Mouse (Mus musculus) retina, adult 2 months (tissue): Measurements from ENCODE around the gene Vrk2.

Experiments
- DNase-seq: peaks from one replicate; pipeline ENCODE4 v3.0.0-alpha.2; 2012; ENCODE audit warnings: low read depth, low spot score

Gene Vrk2

DNA sequence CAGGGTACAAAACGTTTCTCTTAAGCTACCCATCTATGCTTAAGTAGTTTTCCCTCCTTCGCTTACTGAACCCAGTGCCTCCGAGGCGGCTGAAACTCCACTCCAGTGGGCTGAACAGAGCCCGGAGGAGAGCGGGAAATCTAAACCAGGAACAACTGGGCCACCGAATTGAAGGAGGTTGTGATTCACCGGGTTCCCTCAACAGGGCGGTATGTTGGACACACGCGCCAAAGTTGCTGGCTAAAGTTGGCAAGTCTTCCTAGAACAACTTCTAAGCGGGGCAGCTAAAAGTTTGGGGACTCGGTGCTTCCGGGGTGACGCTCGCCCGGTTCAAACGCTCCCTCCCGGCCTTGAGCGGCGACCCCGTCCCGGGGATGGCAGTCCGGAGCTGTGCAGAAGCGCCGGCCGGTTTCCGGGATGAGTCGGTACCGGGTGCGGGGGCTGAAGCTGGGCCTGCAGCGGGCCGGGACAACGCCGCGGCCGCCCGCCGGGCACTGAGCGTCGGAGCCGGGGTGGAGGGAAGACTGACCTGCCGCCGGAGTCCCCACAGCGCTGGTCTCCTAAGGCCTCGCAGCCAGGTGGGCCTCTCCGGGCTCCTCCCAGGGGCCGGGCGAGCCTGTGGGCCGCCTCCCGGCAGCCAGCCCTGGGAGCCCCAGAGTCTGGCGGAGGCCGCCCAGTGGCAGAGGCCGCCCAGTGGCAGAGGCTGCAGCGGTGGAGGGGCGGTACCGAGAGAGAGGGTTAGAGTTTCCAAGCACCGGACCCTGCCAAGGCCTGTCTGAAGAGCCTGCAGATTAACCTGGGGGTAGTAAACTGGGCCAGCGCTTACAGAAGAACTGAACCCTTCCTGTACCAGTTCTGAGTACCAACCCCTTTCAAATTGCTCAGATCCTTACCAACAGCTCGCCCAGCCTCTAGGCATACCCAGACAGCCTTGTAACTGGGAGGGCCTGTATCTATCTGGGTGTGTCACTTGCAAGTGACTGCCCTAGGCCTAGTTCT is at the start of gene Vrk2, which contains the start of gene Gm6899:
Gene Vrk2, minus strand, starts transcription at position 939 of the 999 bp plus-strand sequence.
Gene Gm6899, plus strand, starts transcription at position 181 of the 999 bp plus-strand sequence.
- no peak for DNase-seq

DNA sequence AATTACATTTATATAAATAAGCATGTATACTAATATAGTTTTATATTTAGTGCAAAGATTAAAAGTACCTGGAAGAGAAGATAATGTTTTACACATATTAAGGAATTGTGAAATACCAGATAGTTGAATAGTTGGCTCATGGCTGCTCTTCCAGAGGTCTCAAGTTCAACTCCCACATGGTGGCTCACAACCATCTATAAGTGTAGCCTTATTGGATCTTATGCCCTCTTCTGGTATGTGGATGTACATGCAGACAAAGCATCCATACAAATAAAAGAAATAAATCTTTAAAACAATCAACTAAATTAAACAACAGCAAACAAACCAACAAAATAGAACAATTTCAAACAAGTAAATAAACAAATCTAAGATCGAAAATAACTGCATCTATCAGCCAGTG is 48.3 kb upstream of the Vrk2 start:
- DNase-seq: no peak

DNA sequence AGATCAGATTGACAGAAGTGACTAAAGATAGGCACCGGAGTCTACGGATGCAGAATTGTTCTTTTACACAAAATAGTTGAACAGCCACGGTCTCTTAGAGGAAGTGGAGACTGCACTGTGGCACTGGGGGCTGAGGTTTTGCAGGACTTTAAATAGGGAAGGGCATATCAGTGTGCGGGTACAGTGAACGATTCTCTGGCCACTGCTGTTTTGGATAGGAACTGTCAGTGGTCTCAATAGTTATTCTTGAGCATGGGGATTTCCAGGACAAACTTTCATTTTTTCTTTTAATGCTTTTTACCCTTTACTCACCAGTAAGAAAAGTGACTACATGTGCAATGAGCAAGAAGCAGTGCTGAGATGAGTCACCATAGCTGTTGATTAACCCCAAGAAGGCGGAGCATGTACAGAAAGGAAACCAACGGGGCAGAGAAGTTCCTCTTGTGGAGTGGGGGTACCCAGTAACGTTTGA is 46.6 kb upstream of the Vrk2 start:
- DNase-seq: no peak

DNA sequence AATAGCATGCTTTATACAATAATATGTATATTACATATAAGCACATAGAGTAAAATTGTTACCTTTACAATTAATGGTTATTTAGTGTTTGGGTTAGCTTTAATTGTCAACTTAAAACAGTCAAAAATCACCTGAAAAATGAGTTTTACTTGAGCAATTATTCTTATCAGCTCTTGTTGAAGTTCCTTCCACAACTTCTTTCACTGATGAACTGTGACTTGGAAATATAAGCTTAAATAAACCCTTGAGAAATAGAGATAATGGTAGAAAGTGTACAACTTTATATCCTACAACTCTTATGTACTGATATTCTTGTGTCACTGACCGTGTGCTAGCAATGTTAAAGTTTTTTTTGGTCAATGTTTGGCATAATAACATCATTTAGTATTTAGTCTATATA is 42.4 kb upstream of the Vrk2 start:
- DNase-seq: no peak

DNA sequence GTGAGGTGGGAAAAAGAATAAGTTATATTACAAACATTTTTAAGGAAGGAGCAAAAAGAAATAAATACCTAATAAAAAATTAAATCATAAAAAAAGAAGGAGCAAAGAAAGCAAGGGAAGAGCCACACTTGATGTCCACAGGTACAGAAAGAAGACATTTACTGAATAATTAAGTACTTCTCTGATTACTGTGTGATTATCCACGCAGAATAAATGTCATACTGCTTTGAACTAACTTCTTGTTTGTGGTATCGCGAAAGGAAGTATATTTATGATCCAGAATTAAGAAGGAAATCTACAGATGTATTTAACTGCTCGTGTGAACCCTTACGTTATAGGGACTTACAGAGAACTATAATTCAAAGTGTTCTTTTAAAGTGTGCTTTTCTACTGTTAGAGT is 28.9 kb upstream of the Vrk2 start:
- DNase-seq: no peak

DNA sequence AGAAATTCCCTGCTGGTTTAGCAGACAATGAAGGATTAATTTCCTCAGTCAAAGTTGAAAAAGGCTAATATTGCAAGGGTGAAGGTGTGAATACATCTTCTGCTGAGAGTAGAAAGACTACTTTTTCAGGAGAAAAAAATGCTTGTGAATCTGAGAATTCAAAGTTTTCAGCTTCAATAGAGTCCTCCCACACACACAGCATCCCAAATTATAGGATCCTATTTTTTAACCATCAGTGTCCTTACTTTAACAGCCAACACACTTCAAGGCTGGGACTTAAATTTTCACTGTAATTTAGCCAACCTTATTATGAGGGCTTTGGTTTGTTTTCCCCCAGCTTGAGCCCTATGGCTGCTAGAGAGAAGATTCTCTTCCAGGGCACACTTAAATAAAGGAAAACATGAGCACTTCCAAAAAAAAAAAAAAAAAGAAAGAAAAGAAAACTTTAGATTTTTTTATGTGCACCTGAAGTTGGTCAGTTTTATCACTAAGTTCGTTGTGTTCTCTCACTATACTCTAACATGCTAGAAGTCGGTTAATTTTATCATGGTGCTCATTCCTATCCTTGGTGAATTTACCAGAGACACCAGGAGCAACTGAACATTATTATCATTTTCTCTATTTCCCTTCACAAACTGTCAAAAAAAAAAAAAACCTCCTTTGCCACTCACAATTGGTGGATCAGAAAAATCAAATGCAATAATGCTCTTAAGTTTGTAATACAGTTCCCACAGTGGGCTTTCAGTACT is 24.9 kb upstream of the Vrk2 start:
- no peak for DNase-seq

DNA sequence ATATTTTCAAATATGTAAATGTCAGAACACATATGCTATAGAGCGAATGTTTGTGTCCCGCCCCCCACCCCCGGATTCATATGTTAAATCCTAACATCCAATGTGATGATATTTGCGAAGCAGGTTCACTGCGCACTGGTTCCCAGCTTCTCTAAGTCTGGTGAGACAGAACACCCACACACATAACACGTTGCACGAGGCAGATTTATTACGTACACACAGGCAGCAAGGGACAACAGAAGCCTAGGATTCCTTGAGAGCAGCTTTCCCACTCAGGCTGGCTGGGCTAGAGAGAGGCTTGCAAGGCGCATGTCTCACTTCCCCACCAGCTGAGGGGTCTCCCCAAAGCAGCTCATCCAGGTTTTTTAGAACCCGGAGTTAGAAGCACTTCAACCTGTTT is 15.0 kb upstream of the Vrk2 start:
- DNase-seq: no peak

DNA sequence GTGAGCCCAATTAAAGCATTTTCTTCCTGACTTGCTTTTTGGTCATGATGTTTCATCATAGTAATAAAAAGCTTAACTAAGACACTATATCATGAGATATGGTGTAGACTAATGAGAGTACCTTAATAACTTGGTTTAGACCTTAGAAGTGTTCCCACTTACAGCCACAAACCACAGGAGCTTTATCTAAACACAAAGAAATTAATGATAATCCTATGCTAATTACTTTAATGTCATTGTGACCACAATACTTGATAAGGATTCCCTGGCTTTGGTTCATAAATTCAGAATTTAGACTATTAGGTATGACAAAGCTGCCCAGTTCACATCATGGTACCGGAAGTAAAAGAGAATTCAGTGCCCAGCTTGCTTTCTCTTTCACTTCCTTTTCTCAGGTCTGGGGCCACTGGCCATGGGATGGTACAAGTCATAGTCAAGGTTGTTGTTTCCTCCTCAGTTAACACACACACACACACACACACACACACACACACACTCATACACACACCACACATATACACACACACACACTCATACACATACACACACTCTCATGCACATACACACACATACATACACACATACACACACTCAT is 10.4 kb upstream of the Vrk2 start:
- DNase-seq: no peak

DNA sequence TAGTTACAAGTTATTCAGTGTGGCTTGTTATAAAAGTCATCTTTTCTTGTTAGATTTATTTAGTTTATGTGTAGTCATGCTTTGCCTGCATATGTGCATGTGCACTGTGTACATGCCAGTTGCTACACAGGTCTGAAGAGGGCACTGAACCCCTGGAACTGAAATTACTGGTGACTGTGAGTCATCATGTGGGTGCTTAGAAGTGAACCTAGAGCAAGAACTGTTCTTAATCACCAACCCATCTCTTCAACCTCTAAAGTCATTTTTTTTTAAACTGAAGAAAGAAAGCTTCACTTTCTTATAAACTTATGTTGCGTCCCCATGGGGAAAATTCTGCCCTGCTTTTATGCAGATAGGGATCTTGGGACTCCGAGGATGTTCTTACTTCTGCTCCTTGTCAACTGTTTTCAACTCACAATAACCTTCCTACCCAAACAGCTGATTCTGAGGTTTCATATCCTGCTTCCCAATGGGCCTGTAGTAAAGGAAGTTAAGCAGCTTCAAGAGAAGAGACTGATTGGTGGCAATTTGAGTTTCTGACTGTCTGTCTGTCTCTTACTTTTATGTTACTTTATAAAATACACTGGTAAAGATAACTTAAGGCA is 7.9 kb upstream of the Vrk2 start:
- no peak for DNase-seq

DNA sequence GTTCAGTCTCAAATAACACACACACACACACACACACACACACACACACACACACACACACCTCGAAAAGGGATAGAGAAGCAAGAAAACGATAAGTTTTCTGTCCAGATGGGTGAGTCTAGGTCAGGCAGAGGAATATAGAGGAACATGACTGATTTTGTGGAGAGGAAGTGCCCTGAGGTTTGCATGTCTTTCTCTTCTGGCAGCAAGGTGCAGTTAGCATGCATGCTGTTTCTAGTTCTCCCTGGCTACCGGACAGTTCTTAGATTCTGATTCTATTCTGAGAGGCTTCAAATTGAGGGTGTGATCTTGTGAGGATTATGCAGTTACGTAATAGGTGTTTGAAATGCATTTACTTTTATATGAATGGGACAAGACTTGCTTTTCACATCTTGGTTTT is 6.9 kb upstream of the Vrk2 start:
- no peak for DNase-seq

DNA sequence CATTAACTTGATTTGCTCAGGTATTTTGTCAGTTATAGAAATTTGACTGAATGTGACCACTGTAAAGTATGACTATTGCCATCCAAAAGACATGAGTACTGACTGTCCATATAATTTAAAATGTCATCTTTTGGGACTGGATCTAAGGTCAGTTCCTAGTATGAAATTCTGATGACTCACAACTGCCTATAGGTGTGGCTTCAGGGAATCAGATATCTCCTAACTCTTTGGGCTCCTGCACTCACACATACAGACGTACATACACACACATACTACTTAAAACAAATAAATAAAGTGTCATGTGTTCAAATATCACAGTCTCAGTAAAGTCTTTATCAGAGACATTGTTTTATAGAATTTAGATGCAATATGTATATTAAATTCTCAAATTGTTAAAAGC is 5.1 kb upstream of the Vrk2 start:
- DNase-seq: no peak

DNA sequence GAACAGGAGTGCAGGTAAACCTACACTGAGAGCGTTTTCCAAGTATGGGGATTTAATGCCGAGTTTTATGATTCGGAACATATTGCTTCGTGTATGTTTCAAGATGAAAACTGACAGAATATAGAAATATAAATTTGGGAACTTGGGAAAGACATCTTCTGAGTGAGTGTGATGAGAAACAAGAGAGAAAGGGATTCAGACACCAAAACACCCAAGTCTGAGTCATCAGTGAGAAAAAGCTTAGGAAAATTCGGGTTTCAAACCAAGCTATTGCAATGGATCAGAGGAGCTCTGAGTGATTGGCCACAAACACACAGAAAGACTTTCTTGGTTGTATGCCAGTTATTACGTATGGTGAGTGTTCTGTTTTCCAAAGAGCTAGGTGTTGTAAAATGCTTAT is 4.0 kb upstream of the Vrk2 start:
- DNase-seq: no peak

DNA sequence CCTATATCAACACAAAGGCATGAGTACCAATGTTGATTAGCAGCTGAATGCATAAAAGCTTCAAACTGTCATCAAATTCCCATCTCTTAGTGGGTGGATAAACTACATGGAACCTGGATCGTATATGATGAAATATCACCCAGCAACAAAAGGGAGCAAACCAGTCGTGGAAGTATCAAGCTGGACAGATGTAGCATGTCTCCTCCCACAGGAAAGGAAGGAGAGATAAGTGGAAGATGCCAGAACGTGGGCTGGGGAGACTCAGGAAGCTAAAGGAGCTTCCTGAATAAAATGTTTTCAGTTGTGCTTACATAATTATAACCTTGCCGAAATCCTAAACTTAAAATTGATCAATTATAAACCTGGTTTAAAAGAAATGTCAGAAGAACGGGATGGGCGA is 3.3 kb upstream of the Vrk2 start:
- no peak for DNase-seq

DNA sequence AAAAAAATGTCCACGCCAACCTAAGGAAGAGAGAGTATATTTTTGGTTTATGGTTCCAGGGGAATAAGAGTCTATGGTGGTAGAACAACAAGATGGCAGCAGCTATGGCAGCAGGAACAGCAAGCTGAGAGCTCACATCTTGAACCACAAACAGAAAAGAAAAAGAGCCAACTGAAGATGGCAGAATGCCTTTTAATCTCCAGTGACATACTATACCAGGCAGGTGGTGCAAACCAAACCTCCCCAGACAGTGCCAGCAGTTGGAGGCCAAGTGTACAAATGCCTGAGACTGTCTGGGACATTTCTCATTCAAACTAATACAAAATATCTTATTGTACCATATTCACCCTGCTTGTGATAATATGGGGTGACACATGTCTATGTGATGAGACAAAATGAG is 2.4 kb upstream of the Vrk2 start:
- DNase-seq: no peak

DNA sequence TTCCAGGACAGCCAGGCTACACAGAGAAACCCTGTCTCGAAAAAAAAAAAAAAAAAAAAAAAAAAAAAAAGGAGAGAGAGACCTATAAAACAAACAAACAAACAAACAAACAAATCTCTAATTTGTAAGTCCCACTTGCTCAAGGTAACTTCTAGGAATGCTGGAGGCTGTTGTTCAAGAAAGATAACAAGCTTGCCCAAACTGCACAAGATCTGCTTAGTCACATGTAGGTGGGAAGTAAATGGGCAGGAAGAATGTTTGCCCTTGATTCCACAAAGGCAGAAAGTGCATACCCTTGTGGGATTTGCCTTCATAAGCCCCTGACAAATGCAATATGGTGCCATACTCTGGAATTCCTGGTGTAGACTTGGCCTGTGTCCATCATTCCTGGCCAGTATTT is 688 bp upstream of the Vrk2 start:
- DNase-seq: no peak

DNA sequence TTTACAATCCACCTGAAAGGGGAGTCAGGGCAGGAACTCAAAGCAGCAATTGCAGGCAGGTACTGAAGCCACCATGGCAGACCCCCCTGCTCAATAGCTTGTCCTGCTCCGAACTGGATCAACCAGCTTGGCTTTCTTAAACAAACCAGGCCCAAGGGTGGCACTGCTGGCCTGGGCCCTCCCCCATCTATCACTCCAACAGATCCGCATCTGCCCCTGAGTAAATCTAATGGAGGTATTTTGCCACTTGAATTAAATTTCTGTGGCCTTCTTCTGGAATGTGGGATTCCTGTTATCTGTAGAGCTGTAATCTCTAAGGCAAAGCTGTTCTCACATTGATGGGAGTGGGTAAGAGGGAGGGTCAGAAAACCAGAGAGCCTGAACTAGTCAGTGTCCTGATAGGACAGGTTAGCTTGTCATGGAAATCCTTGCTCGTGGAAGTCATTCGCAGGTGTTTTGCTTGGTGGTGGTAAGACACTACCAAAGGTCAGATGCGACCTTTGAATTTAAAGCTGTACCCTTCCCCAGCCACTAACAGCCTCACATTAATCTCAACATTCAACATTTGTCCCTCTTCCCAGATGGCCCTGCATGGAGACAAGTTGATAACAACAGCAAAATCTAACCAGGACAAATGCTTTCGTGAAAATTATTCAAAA is 1.3 kb downstream of the Vrk2 start:
- no peak for DNase-seq

DNA sequence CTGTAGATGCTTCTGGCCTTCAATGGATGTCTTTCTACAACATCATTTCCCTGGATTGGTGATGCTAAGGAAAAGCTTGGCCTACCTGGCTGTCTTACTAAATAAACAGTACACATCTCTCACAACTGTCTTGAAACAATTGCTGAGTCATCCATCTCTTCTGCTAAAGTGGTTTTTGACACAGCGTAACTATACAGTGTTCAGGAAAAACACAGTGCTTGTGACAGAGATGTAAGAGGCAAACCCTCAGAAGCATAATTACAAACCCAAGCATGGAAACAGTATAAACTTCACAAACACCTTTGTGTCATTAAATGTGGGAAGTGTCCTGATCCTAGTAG is 6.6 kb downstream of the Vrk2 start:
- no peak for DNase-seq

DNA sequence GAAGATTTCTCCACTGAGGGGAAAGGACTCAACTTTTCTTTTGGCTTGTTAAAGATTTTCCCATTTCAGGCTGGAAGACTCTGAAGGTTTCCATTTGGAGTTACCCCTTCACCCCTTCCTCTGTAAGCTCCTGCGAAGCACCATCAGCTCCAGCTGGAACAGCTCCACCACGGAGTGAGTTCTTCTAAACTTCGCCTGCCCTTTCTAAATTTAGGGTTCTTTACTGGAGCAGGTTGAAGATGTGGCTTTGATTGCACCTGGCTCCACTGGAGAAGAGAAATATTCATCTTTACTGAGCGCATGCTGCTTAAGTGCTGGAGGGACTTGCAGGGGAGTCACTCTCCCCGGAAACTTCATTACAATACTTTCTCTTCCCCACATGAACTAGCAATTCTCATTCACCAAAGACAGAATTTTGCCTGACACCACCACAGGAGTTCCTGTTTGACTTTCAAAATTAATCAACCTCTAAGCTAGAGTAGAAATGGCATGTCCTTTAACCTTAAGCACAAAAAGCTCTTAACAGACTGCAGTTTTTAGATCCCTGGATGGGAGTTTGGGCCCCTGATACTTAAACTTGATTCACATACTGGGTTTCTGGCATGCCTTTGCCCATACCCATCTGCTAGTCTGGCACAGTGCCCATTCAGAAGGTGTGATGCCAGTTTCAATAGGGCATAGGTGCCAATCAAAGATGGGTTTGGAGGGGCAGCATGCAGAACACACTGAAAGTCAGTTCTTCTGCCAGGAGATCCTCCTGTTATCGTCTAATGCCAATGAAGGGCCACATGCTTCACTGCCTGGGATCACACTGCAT is 7.2 kb downstream of the Vrk2 start:
- DNase-seq: no peak

DNA sequence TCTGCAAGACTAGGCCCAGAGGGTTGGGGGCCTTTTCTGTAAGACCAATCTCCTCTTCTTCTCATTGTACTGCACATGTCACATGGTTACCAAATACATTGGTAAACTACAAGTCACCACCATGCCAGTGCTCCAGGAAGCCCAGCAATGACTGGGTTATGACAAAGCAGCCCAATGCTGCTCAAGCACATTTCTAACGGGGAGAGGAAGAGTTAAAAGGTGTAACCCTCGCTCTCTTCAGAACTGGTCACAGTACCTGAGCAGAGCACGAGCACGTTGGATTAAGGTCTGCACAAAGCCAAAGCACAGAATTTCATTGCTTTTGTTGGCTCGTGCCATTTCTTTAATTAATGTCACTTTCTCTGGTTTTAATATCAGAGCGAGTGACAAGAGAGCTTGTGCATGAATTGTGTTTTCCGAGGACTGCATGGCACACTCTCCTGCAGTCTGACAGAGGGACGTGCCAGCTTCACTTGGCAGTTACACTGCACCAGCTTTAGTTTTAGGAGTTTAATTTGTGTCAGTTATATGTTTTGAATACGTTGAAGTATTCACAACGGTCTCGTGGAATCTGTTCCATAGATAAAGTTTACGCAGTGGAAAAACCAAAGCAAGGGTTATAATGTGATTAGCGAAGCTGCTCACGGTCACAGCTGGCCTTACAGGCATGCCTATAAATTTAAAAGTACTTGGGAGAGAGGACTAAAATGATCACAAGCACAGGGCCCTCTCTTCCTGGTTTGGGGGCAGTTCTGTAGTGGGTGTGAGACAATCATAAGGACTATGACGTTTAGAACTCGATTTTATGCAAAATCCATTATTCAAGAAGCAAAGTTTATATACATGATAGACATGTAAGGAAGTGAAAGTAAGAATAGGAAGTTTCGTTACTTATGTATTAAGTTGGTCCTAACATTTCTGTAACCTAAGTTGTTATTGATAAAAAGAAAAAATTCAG is 8.1 kb downstream of the Vrk2 start:
- no peak for DNase-seq
